Mouse (Mus musculus): ENCODE measurements around the gene Rcbtb2.

DNA sequence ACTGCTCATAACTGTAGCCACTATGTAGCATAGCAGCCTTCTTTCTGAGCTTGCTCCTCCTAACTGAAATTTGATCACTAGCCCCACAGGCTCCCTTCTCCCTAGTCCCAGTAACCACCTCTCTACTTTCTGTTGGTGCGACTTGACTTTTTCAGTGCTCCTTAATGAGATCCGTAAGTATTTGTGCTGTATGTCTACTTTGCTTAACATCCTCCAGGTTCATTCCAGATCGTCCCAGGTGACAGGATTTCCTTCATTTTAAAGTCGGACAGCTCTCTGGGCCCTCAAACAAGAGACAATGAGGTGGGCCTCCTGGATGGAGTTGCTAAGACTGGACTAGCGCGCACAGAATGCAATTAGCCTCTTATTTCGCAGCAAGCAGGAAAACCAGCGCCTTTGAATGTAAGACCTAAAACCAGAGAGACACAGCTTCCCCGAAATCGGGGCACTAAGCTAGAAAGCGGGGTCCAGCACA is 19.6 kb downstream of the Rcbtb2 start:
- TF ChIP-seq CTCF (IDR thresholded peaks at IDR 0.05): no peak
- no peak for TF ChIP-seq EP300 (IDR thresholded peaks at IDR 0.05)

All from lung, postnatal 0 days (tissue).